Mouse (Mus musculus) urinary bladder, adult 18-20 months (tissue): ENCODE measurements around the gene Tns2.
"Not testable (repeated sequence)": the region's sequence is repeated elsewhere in the genome, so short reads cannot be mapped to it uniquely, and the experiment has no call there.

Experiments
- DNase-seq, 2 experiments: peaks; one replicate each; pipeline ENCODE4 v3.0.0; 2022; ENCODE audit warnings: low spot score in 2 of 2, mixed read lengths in 2 of 2

Tns2 gene

DNA sequence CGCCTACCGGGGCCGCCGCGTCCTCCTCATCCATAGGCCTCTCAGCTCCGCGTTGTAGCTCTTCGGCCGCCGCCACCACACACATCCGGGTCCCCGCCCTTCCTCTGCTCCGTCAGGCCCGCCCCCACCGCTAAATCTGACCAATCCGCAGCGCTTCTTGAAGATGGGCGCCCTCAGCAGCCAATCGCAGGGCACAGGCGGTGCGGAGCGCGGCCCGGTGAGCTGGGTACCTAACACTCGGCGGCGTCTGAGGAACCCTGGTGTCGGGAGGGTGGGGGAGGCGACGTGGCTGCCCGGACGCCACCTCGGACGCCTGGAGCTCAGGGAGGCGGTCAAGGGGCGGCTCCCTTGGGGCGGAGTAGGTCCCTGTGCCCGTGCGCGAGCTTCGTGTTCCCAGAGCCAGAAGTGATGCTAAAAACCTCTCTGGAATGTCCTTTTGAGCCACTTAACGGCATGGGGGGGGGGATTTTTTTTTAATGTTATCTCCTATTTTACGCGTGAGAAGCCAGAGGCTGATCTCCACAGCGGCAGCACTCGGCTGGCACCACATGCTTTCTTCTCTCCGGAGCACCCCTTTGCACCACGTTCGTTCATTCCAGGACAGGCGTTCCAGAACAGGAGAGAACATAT, 36.0 kb downstream of the Tns2 start, which contains the start of gene Spryd3:
TSS of gene Spryd3 (minus strand) at position 106 of the 630 bp plus-strand sequence.
- DNase-seq, result peak; percentile 97 to 100

DNA sequence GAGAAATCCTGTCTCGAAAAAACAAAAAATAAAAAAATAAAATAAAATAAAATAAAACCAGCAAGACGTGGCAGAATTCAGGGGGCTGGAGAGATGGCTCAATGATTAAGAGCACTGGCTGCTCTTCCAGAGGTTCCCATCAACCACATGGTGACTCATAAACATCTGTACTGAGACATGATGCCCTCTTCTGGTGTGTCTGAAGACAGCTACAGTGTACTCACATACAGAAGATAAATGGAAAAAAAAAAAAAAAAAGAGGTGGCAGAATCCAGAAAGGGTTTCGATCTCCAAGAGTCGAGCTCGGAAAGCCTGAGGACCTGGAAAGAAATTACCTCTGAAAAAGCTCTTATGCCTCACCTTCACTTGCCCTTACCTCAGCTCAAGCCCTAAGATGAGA, 40.9 kb downstream of the Tns2 start:
- DNase-seq, result no peak

DNA sequence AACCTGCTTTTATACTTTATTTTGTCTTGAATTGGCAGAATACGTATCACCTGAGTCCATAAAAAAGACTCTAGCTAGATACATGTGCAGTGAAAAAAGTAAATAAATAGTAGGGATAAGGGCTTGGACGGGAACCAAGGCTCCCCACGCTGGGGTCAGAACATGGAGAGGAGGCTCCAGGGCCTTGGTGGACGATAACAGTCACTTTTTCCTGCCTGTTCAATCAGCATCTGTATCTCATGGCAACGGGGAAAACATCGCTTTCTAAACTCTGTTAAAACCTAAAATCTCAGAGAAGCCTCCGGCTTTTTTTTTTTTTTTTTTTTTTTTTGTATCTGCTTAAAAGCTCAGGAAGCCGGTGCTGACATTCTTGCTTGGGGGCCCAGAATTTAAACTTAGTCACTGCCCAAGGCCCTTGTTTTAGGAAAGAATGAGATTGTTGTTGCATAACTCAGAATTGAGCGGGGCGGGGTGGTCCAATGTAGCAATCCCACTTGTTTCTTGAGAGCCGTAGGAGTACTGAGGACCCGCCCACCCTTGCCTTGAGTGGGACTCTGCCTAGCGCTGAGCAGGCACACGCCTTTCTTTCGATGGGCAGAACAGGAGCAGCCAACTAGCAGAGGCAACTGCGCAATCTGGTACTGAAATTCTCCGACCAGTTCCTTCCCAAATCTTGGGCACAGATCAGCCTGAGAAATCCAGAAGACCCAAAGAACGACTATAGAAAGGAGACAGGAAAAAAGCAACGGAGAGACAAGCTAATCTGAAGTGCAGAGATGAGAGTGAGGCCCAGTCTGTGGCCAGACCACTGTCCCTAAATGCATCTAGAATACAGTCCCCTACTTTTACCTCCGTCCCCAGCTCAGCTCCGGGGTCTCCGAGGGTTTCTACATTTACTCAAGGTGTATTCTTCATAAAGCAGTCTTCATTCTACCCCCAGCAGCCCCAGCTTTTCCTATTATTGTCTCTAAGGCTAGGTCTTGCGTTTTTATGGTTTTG, 43.0 kb downstream of the Tns2 start:
- DNase-seq, result peak in 1 of 2 experiments; percentile 72

DNA sequence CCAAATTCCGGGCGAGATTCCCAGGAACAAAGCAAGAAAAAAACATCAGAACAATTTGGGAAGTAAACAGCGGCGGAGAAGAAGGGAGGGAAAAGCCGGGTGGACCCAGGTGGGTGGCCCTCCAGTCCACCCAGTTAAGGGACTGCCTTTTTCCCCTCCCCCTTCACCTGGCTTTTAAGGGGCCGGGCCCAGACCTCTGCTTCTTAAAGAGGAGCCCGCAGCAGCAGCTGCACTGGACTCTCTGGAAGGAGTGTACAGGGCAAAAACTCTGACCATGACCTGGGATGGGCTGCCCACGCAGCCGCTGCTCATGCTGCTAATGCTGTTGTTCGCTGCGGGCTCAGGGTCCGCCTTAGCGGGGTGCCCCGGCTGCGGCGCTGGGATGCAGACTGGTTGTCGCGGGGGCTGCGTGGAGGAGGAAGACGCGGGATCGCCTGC, 44.1 kb downstream of the Tns2 start, which contains the start of gene Igfbp6:
TSS of gene Igfbp6 (plus strand) at position 89 of the 438 bp plus-strand sequence.
- peak in 1 of 2 experiments; percentile 45 for DNase-seq

DNA sequence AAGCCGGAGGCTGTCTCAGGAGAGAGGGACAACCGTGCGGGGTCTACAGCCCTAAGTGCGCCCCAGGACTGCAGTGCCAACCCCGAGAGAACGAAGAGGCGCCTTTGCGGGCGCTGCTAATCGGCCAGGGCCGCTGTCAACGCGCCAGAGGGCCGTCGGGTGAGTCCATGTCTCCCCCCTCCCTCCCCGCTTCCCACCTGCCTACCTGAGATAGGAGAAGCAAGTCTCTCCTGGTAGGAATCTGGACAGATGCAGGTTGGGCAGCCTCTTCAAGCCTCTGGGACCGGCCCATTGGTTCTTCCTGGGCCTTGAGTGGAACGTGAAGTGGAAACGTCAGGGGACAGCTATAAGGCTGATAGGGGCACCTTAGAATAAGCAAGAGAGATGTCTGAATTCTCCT, 44.5 kb downstream of the Tns2 start:
- DNase-seq, result no peak

DNA sequence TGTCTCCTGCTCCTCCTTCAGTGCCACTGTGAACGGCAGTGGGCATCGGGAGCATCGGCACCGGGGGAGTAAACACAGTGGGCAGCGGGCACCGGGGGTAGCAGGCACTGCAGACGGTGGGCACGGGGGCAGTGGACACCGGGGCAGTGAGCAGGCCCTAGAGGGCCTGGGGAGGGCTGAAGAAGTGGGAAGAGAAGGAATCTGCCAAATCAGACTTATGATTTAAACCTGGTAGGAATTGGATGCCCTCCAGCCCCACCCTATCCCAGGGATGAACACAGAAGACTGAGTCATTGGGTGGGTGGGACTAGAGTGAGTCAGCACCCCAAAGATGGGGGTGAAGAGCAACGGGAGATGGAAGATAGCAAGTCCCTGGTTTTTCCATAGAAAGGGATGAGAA, 45.1 kb downstream of the Tns2 start:
- peak in 1 of 2 experiments; percentile 73 for DNase-seq

DNA sequence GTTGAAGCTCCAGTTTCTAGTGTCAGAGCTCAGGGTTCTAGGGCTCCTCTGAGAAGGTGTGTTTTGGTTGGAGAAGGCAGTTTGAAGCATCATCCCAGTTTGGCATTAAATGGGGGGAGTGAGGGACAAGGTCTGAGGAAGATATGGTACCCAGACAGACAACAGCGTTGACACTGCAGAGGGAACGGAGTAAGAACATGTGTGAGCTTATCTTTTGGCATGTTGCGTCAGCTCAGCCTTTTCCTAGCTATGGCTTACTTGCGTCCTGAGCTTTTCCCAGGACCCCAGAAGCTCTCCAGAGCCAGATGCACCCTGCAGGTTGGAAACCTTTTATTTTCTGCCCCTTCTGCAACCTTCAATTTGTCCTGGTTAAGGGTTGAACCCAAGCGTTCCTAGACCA, 45.9 kb downstream of the Tns2 start:
- no peak for DNase-seq

DNA sequence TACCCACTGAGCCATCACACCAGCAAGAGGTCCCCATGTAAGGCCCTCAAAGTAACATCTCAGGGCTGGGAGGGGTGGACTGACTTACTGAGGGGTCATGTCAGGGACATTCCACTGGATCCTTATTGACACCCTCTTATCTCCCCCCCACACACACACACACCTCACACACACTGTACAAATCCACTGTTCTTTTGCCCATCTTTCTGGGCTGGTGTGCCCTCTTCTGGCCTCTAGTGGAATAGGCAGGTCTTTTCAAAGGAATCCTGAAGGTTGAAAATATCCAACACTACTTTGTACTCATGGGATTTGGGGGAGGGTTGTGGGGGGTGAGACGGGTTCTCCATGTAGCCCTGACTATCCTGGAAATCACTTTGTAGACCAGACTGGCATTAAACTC, 46.7 kb downstream of the Tns2 start:
- no peak for DNase-seq

DNA sequence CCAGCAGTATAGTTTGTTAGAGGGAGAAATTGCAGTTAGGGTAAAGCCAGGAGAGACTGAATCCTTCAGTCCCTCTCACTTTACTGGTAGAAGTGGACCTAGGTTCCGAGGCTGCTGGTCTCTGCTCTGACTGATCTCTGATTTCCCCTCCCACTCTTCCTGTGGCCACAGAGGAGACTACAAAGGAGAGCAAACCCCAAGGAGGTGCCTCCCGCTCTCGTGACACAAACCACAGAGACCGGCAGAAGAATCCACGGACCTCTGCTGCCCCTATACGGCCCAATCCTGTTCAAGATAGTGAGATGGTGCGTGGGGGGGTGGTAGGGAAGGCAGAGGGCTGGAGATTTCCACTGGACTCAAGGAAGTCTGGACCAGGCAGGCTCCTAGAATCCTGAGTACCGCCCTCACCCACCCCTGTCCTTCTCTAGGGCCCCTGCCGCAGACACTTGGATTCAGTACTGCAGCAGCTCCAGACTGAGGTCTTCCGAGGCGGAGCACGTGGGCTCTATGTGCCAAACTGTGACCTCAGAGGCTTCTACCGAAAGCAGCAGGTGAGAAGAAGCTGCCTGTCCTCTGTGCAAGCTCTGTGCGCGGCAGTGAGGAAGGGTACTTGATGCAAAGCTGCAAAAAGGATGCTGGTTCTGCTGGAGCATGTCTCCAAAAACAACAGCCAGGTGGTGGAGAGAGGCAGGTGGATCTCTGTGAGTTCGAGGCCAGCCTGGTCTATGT, 47.6 kb downstream of the Tns2 start:
- DNase-seq, result no peak

DNA sequence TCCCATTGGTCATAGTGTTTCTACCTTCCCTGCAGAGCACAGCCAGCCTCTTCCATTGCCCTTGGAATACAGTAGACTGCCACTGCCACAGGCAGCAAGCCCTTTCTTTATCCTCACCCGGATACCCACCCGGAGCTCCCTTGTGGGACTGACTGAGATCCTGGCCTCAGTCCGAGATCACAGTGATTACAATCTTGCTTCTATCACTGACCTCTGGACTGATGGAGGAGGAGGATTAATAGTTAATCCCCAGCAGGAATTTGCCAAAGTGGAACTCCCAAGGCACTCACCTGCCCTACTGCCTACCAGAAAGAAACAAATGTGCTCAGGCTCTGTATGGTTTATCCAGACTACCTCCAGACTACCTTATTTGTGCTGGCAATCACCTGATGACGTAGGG, 49.3 kb downstream of the Tns2 start:
- no peak for DNase-seq

DNA sequence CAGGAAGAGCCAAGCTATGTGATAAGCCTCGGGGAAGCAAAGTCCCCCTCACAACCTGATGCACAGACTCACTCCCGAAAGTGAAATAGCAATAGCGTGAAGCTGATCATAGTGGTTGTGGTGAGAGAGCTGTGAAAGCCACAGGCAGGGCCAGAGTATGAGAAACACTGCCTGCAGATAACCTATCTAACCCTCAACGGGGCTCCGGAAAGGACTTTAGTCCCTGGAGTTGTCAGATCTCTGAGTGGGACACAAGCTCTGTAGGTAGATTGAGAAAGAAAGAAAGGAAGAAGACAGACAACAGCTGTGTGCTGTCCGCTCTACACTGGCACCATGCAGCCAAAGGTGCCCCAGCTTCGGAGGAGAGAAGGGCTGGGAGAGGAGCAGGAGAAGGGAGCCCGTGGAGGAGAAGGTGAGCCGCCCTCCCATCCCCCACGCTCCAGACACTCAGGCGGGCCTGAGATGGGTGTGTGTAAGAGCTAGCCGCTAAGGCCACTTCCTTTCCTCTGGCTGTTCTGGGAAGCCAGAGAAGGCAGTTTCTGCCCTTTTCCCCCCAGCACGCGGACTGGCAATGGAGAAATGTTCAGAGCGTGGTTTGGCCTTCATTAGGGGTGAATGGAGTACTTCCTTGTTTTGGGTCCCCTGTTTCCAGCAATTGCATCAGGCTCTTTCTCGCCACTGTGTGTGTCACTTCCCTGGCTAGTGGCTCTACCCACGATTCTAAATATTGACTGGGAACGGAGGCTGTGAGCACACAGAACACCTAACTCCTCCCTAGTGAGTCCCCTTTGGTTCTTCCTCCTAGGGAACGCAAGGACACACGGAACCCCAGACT, 50.3 kb downstream of the Tns2 start, which contains the start of gene Soat2:
TSS of gene Soat2 (plus strand) at position 226 of the 835 bp plus-strand sequence.
- DNase-seq, result peak in 1 of 2 experiments; percentile 57

DNA sequence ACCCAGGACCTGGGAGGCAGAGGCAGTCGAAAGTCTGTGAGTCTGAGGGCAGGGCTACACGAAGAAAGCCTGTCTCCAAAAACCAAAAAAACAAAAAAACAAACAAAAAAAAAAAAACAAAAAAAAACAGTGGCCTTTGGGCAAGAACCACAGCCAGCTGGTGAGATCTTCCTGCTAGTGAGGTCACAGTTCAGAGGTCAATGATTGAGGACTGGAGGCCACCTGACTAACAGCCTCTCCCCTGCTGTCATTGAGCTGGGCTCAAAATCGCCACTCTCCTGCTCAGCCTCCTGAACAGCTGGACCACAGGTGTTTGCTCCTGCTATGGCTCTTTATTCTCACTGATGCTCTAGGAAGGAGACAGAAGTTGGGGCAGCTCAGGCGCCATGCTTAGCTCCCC, 52.4 kb downstream of the Tns2 start:
- no peak for DNase-seq

DNA sequence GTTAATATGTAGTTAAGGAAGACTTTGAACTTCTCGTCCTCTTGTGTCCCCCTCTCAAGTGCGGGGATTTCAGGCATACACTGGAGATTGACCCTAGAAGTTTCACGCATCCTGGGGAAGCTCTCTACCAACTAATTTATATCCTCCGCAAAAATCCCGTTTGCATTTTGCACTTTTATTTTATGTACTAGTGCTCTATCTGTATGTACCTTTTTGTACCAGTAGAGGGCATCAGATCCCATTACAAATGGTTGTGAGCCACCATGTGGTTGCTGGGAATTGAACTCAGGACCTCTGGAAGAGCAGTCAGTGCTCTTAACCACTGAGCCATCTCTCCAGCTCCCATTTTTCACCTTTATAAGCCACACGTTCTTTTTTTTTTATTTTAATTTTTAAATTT, 54.8 kb downstream of the Tns2 start:
- not testable (repeated sequence) for DNase-seq

DNA sequence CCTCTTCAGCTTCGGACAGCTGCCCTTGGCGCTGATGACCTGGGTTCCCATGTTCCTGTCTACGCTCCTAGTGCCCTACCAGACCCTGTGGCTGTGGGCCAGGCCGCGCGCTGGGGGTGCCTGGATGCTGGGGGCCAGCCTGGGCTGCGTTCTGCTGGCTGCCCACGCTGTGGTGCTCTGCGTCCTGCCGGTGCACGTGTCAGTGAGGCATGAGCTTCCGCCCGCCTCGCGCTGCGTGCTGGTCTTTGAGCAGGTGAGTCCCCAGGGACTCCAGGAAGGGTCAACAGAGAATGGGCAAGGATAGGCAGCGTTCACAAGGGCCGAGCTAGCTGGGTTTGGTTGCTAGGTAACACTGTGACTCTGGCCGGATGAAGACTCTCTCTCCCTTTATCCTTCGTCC, 56.6 kb downstream of the Tns2 start:
- DNase-seq, result no peak

DNA sequence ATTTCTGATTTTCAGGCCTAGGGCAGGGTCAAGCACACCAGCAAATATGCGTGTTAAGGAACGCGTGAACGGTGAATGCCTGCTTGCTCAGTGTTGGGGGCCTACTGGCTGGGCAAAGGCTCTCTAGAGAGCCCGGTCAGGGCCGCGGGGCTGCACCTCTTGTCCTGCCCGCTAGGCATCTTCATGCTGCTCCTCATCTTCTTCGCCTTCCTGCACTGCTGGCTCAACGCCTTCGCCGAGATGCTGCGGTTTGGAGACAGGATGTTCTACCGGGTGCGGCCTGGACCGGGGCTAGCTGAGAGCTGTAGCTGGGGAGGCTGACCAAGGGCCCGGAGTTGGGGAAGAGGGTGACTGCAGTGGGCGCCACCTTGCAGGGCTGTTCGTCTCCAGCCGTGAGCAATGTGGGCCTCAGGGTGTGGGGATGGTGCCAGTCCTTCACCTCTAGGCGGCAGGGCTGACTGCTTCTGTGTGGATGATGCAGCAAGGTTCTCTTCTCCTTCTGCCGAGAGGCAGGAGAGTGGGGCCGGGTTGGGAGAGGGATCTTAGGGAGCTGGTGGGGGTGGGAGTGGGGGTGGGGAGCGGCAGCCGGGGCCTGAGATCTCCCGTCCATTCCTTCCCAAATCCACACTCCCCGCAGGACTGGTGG, 60.3 kb downstream of the Tns2 start:
- DNase-seq, result no peak

DNA sequence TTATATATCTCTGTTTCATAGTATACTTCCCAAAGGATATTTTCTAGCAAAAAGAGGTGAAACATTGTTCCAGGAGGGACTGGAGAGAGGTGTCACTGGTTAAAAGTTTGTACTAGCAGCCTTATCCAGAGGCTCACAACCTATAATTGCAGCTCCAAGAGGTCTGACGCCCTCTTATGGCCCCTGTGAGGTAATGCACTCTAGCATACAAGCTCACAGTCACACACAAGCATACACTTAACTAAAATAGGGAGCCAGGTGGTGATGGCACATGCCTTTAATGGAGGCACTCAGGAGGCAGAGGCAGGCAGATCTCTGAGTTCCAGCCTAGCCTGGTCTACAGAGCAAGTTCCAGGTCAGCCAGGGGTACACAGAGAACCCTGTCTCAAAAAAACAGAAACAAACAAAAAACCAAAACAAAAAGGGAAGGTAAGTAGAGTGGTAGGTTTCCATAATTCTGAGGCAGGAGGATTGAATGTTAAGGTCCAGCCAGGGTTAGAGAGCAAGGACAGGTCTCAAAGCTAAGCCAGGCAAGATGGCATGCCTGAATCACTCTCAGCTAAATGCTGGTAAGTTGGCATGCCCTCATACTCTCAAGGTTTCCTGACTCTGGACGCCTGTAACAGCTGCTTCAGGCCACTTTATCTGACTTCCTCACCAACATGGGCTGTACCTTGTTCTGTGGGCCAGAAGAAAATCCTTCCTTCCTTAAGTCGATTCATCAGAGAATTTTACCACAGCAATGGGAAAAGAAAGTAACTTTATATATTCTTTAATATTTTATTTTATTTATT, 63.9 kb downstream of the Tns2 start:
- DNase-seq, result no peak

DNA sequence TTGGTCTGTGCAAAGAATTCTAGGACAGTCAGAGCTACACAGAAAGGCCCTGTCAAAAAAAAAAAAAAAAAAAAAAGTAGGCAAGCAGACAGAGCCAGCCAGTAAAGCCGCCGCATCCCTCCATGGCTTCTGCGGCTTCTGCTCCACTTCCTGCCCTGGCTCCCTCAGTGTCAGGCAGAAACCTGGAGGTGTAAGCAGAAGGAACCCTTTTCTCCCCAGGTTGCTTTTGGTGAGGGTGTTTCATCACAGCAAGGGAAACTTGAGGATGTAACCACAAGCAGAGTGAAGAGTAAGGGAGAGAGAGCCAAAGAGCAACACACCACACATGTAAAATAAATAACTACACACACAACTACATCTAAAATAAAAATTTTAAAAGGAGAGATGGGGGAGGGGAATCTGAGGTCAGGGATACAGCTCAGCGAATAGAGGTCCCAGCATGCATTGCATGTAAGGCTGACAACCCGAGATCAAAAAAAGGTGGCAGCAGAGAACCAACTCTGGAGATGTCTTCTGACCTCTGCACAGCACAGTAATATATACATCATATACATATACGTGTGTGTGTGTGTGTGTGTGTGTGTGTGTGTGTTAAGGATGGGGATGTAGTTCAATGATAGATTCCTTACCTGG, 65.4 kb downstream of the Tns2 start:
- no peak for DNase-seq
